Mouse (Mus musculus) cortical plate, adult 2 months (tissue): ENCODE results near the gene Bmp2. TPM values are rescaled to one million over a fixed set of nuclear protein-coding genes. Genes with fewer than 3 reads are reported as not detected.
A peak's percentile ranks its signal among the peaks of the same experiment; 100 is the strongest.

Source experiments
- H3K27ac ChIP-seq: fragments of 200-500 bp; 2 replicates; pipeline ENCODE4 v1.5.1; 2012; ENCODE audit warnings: low read length, control low read depth, inconsistent platforms; ENCODE audit not compliant: insufficient read depth
- H3K4me1 ChIP-seq: fragments of 200-500 bp; 2 replicates; pipeline ENCODE4 v1.6.1; 2011; ENCODE audit warnings: low read length; ENCODE audit not compliant: control insufficient read depth, insufficient read depth
- H3K4me3 ChIP-seq: fragments of 200-500 bp; 2 replicates; pipeline ENCODE4 v1.5.1; 2011; ENCODE audit warnings: mild to moderate bottlenecking, low read length, control low read depth; ENCODE audit not compliant: insufficient read depth
- CTCF ChIP-seq: fragments of 200-500 bp; IDR thresholded peaks from 2 replicates; pipeline ENCODE4 v1.5.1; 2011; ENCODE audit warnings: mild to moderate bottlenecking, control low read depth, low read length; ENCODE audit not compliant: insufficient read depth; ENCODE audit errors: extremely low read depth
- POLR2A ChIP-seq: fragments of 200-500 bp; IDR thresholded peaks from 2 replicates; pipeline ENCODE4 v1.6.1; 2011; ENCODE audit warnings: mild to moderate bottlenecking, low read length, control low read depth; ENCODE audit not compliant: insufficient read depth; ENCODE audit errors: extremely low read depth
- polyA plus RNA-seq: library from polyadenylated mRNA; depleted of rRNA; stranded (reverse); fragments of >200 nt; gene quantifications from 2 replicates; pipeline ENCODE4 v1.2.3, GENCODE M21; 2012; rRNA removed

The Bmp2 gene
- polyA plus RNA-seq: 1.5 and 2.0 TPM in 2 replicates

DNA sequence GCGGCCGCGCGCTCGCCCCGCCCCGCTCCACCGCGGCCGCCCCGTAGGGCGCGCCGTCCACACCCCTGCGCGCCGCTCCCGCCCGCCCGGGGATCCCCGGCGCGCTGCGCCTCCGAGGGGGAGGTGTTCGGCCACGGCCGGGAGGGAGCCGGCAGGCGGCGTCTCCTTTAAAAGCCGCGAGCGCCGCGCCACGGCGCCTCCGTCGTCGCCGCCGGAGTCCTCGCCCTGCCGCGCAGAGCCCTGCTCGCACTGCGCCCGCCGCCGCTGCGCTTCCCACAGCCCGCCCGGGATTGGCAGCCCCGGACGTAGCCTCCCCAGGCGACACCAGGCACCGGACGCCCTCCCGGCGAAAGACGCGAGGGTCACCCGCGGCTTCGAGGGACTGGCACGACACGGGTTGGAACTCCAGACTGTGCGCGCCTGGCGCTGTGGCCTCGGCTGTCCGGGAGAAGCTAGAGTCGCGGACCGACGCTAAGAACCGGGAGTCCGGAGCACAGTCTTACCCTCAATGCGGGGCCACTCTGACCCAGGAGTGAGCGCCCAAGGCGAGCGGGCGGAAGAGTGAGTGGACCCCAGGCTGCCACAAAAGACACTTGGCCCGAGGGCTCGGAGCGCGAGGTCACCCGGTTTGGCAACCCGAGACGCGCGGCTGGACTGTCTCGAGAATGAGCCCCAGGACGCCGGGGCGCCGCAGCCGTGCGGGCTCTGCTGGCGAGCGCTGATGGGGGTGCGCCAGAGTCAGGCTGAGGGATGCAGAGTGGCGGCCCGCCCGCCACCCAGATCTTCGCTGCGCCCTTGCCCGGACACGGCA lies at the start of gene Bmp2:
Bmp2 (plus strand) TSS at position 129 of the 811 bp plus-strand sequence.
- Histone ChIP-seq H3K27ac (no peak within 1 kb of the TSS), H3K4me1 (no peaks in the 10 kb centered on the region), H3K4me3 (peak within 1 kb of the TSS; percentile 79)
- TF ChIP-seq CTCF: no peak
- no peak for TF ChIP-seq POLR2A

DNA sequence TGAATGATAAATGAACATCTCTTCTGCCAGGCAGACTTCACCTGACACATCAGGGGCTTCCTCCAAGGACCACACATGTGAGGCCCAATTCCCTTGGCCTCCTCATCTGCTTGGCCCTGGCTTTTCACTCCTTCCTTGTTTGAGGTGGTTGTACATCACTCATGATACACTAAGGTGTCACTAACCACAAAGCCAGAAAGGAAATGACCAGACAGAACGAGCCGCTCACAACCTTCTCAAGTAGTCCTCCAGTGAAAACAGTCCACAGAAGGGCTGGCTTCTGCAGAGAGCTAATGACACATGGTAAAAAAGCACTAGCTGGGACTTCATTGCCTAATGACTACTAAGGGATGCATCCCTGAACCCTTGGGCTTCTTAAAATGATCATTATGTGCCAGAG lies 46.3 kb upstream of the Bmp2 start:
- Histone ChIP-seq H3K4me3 (no peak overlapping the region), H3K4me1 (no peaks in the 10 kb centered on the region), H3K27ac (no peak overlapping the region)
- TF ChIP-seq CTCF (no peak), POLR2A (no peak)

DNA sequence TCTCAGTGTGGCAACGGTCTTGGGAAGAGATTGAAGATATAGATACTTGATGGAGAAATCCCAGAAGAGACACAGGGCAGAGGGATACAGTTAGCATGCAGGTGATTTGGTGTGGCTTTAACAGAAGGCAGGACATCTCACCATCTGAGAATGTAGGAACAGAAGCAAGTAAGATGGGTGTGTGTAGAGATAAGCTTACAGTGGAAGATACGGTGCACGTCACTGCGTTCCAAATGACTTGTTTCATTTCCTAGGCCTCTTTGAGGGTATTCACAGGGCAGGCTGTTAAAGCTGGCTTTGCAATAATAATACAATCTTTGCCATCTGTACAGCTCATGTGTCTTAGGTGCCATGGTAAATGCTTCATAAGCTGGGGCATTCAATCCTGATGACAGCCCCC lies 44.9 kb upstream of the Bmp2 start:
- TF ChIP-seq CTCF: no peak
- TF ChIP-seq POLR2A: no peak
- H3K4me3 ChIP-seq: no peak overlapping the region
- no peaks in the 10 kb centered on the region for H3K4me1 ChIP-seq
- H3K27ac ChIP-seq: no peak overlapping the region

DNA sequence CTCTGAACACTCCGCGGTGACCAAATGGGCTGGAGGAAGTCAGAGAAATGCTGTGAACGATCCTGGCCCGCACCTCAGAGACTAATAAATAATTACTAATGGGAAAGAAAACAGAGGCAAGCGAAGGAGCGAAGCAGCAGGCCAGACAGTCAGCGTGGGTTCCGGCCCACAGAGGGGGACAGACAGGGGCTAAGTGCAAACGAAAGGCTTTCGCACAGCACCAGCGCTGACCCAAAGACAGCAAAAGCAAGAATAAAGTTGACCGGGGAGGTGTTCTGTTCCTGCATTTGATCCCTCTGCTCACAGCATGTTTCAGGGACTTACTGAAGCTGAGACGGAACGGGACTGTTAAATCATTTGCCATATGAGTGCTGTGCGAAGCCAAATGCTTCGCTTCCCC lies 42.8 kb upstream of the Bmp2 start:
- no peak for TF ChIP-seq CTCF
- Histone ChIP-seq H3K4me3 (no peak overlapping the region), H3K4me1 (no peaks in the 10 kb centered on the region), H3K27ac (no peak overlapping the region)

DNA sequence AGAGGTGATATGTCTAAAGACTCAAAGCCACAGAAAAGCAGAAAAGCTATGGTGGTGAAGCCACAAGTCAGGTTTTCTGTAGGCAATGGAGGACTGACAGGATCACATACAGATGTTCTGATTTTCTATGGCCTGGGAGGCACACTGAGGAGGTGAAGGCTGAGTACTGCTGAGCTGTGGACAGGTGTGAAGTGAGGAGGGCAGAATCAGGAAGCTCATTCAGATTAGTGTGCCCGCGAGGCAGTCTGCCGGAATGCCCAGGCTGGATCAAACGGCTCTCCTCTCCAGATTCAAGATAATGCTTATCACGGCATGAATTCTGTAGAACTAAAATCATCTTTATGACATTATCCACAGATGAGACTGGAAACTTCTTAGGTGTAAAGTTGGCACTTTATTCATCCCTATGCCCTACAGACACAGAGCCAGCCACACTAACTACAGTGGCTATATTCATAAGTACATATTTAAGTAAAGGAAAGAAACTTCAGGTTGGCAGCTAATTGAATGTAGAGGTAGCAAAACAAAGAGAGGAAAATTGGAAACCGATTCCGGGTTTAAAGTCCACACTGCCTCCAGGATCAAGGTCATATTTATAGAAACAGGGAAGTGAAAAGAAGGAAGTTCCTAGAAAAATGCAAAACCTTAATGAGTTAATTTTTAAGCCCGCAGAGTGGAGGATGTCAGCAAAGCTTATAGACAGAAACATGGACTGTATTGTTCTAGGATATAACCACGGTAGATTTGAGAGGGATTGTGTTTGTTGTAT lies 40.8 kb upstream of the Bmp2 start:
- Histone ChIP-seq H3K4me1 (no peaks in the 10 kb centered on the region), H3K27ac (no peak overlapping the region), H3K4me3 (no peak overlapping the region)
- TF ChIP-seq POLR2A (no peak), CTCF (no peak)

DNA sequence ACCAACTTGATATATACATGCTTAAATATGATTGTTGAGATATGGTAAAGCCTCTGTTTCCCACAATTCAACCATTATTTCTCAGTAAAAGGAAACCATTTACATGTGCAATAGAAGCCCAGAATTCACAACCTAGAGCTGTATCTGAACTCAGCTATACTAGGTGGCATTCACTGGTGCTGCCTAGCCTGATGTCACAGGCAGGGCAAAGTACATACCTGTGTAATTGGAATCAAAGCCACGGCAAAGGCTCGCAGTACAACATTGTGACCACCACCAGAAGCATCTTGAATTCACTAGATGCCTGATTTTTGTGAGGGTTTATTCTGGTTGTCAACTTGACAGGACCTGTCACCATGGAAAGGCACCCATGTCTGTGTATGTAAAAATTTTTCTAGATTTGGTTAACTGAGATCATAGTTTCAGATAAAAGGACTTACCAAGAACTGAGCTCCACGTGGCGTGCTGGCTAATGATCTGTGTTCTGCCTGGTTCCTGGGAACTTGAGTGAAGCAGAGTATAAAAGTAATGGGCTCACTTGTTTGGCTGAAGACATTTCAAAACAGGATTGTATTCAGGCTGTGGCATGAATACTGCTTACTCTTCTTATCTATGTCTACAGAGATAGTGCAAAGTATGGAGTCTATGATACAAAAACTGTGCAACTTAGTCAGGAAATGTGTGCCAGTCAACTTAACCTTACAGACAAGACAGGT lies 35.5 kb upstream of the Bmp2 start:
- Histone ChIP-seq H3K27ac (no peak overlapping the region), H3K4me1 (no peaks in the 10 kb centered on the region), H3K4me3 (no peak overlapping the region)
- TF ChIP-seq CTCF: no peak
- TF ChIP-seq POLR2A: no peak

DNA sequence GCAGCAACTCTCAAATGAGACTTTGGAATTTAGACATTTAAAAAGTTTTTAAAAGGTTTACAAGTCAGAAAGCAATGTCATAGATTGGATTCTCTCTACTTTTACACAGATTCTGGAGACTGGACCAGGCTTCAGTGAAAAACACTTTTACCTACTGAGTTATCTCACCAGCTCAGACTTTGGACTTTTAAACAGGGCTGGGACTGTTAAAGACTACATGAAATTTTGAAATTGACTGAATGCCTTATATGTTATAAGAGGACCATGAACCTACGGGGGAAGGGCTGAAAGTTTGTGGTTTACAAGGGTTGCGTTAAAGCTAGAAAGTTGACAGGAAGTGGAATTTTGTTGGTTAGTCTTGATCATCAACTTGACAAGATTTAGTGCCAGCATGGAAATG lies 34.1 kb upstream of the Bmp2 start:
- H3K4me1 ChIP-seq: no peaks in the 10 kb centered on the region
- no peak overlapping the region for H3K27ac ChIP-seq
- no peak overlapping the region for H3K4me3 ChIP-seq
- TF ChIP-seq CTCF: no peak
- no peak for TF ChIP-seq POLR2A

DNA sequence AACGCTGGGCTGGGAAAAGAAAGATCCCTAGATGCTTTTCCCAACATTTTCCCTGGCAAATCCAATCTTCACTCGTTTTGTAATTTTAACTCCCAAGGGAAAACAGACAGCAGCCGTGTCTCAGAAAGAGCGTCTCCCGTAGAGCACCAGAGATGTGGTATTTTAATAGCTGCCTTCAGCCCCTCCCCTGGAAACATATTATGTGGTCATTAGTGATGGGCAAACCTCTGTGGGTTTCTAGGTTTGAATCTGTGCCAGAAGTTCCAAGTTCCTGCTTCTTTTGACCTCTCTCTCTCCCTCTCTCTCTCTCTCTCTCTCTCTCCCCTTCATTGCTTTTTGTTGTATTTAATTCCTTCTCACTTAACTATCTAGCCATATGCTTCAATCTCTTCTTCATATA lies 30.8 kb upstream of the Bmp2 start:
- H3K27ac ChIP-seq: no peak overlapping the region
- H3K4me3 ChIP-seq: no peak overlapping the region
- TF ChIP-seq POLR2A: no peak
- no peak for TF ChIP-seq CTCF
- no peaks in the 10 kb centered on the region for H3K4me1 ChIP-seq

DNA sequence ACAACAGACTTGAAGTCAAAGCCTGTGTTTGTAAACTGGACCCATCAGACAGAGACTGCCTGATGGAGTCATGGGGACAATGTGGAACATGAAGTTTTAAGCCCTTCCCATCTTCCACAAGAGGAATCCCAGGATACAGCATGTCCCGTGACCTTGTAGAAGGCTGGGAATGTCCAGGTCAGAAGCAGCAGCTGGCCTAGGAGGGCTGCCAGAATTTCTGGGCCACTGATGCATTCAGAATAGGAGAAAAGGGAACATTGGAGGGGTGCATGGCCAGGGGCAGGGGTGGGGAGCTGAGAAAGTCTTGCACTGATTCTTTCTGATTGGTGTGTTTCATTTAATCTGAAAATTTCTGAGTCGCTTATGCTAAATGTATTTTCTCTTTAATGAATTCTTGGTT lies 29.8 kb upstream of the Bmp2 start:
- Histone ChIP-seq H3K4me3 (no peak overlapping the region), H3K27ac (no peak overlapping the region), H3K4me1 (no peaks in the 10 kb centered on the region)
- no peak for TF ChIP-seq POLR2A
- no peak for TF ChIP-seq CTCF

DNA sequence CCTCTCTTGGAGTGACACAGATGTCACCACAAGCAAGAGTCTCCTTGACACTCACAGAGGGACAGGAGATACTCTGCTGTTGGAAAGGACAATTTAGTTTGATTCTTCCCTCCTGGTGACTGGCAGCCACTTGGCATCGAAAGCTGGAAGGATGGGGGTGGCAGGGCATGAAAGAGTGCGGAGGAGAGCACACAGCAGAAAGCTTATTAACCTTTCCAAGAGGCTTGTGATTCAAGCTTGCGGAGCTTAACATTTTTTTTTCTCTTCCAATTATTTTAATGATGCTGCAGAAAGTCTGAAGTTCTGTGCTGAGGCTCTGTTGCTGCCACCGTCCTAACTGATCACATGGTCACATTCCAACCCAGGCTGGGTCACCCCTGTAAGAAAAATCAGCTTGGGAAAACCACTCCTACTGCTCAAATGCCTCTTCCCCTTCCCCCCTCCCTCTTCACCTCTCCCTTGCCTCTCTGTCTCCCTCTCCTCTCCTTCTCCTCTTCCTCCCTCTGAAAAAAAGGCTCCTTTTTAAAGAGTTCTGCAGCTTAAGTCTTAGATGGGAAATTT lies 26.3 kb upstream of the Bmp2 start:
- no peaks in the 10 kb centered on the region for H3K4me1 ChIP-seq
- TF ChIP-seq CTCF (no peak), POLR2A (no peak)
- no peak overlapping the region for H3K27ac ChIP-seq
- H3K4me3 ChIP-seq: no peak overlapping the region
